Mouse (Mus musculus): ENCODE data around the gene Asb15.

The Asb15 gene

DNA sequence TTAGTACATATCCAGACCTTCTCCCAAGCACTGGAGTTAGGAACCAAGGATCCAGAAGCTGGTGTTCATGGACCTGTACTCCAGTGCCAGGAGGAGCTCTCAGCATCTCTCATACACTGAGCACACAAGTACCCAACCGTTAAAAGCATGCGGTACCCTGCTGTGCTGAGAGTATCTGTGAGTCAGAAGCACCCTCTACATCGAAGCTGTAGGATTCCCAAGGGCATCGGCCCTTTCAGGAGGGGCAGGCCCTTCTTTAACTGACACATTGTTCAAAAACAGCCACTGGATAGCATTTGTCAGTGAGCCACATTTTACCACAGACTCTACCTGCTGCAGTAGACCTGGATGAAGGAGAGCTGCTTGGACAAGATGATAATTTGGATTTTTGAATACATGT is 80.2 kb downstream of the Asb15 start:
- CTCF ChIA-PET = no interaction called here

DNA sequence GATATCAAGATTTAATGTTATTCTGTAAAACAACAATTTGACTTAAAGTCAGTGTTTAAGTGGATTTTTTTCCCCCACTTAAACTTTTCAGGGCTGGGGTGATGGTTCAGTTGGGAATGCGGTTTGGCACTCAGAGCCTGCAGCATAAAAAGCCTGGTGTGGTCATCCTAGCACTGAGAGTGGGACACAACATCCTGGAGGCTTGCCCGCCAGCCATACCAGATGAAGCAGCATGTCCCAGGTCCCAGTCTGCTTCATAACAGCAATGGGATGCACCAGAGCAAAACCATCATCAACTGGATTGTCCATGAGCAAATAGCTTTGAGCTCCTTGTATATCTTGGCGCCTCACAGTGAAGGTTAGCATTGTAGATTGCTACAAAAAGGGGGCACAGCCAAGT is 80.7 kb downstream of the Asb15 start:
- CTCF ChIA-PET = no interaction called here

- CTCF ChIA-PET = no interaction called here
Observed at GRCm38 (mm10) chr6:24609531-24609930, 81.6 kb downstream of the Asb15 start.

- CTCF ChIA-PET = no interaction called here
Observed at GRCm38 (mm10) chr6:24610358-24610757, 82.4 kb downstream of the Asb15 start.

DNA sequence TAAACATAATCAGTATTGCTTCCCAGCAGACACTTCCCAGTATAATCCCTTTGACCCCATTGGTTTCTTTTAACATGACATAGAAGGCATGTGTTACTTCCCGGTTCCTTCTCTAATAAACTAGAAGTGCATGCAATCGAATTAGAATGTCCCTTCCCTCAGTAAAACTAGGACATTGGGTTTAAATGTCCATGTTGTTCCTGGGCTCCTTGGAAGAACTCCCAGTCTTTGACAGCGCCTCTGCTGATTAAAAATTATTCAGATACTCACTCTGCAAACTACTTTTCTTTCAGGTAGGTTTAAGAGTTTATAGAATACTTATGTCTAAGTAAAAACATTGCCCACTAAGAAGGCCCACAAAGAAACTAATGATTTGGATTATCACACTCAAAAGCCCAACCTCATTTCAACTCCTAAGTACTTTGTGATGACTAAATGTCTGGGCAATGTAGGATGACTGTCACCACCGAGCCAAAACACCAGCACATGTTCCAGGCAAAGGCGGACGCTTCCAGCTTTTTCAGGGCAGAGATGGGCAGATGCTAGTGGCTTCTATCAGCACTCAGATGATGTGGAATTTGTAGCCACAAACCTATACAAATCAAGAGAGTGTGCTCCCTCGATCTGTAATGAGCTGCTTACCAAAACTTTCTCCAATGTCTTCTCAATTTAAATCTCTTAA is 84.3 kb downstream of the Asb15 start:
- CTCF ChIA-PET = no interaction called here

DNA sequence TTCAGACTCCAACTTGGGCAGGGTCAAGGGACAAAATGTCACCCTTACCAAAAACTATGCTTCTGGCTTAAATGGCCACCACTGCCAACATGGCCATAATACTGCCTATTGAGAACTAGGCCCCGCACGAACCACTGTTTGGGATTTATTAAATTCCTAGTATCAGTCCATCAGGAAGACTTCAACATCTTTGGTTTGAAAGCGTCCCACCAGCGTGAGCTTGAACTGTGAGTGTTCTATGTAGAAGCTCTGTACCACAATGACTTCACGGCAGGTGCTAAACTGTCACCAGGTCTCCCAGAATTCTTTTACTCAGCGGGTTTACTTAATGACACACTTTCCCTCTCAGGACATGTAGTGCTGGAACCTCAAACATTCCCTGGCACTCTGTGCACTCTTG is 85.4 kb downstream of the Asb15 start:
- CTCF ChIA-PET = no interaction called here

DNA sequence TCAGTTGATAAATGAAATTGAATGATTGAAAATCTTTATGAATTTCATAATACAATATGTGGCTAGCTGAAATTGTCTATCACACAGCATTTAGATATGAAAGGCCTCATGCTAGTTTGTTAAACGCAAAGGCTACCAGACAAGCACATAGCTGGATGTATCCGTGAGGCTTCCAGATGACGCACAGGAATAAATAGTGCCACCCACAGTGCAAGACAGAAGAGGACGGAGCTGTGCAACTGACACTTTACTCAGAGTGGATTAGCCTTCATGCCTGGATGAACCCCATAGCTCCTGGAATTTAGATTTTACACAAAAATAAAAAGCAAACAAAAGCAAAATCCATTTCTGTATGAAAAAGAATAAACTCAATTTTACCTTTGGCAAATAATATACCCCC is 86.0 kb downstream of the Asb15 start:
- CTCF ChIA-PET = no interaction called here

- CTCF ChIA-PET = no interaction called here
Observed at GRCm38 (mm10) chr6:24616746-24617145, 88.8 kb downstream of the Asb15 start.

DNA sequence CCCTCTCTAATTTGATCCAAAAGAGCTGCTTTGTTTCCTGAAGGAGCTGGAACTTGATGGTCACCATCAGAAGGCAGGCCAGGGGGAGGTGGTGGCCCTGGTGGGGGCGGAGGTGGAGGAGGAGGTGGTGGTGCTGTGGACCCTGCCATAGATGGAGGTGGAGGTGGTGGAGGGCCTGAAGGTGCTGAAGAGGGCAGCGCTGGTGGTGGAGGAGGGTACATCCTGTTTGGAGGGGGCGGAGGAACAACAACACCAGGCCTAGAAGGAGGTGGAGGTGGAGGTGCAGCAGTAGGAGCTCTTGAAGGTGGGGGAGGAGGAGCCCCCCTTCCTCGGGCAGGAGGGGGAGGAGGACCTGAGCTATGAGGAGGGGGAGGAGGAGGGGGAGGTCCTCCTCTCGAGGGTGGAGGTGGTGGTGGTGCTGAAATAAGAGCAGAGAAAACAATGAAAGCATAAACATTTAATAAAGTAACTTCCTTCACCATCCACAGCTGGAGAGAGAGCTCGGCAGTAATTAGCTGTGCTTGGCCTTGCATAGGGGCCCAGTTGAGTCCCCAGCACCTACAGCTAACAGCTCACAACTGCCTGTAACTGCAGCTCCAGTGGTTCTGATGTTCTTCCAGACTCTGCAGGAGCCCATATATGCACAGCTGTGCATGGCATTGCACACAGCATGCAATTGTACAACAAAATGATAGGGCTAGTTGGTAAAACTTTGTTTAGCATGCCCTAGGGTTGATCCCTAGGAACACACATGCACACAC is 91.5 kb downstream of the Asb15 start:
- CTCF ChIA-PET = no interaction called here

DNA sequence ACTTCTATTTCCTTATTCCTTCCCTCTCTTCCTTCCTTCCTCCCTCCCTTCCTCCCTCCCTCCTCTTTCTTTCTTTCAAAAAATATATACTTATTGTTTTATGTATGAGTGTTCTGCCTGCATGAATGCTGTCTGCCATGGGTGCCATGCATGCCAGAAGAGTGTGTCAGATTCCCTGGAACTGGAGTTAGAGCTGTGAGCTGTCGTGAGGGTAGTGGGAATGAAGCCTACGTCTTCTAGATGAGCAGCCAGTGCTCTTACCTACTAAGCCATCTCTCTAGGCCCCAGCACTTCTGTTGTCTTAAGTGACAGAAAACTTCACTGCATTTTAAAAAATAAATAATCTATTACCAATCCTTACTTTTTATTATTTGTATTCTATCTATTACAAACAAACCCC is 93.0 kb downstream of the Asb15 start:
- CTCF ChIA-PET = no interaction called here

DNA sequence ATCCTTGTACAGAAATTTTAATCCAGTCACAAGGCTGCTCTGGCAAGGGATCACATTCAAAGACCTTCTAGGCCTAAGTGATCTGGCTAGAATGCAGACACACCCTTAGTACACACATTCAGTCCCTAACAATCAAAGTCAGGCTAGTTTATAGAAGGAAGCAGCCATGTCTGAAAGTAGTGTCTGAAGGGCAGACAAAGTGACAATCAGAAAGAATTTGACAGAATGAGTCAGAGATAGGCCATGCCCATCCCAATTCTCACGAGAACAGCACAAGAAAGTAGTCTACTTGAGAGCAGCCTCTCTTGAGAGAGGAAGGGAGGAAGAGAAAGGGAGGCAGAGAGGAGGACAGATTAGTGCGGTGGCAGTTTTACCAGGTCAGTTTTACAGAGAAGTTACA is 94.2 kb downstream of the Asb15 start:
- CTCF ChIA-PET = no interaction called here
